Mouse (Mus musculus) bone marrow, adult 2 months (tissue): ENCODE measurements around the gene Pus3.

Experiments
- CTCF ChIP-seq: fragments of 200-500 bp; IDR thresholded peaks from 2 replicates; pipeline ENCODE4 v1.5.1; 2011; ENCODE audit warnings: low read length, control low read depth; ENCODE audit not compliant: control insufficient read depth, insufficient read depth
- POLR2A ChIP-seq: fragments of 200-500 bp; IDR thresholded peaks from 2 replicates; pipeline ENCODE4 v1.6.1; 2011; ENCODE audit warnings: low read depth, mild to moderate bottlenecking, control low read depth, low read length, borderline replicate concordance; ENCODE audit not compliant: control insufficient read depth

GRCm38 (mm10) chr9:35523941-35524411, 34.4 kb upstream of the Pus3 start:
- TF ChIP-seq POLR2A (no peak), CTCF (peak; percentile 77)
